ENCODE assay signal across 11 mouse cellular contexts in genomic region chr3:158558631-158559030, GRCm38 (mm10). TPM values are rescaled to one million over a fixed set of nuclear protein-coding genes. Genes with fewer than 3 reads are reported as not detected.
DNase-seq lines count a peak whose midpoint lies in the region; ATAC-seq and TF ChIP-seq lines count a peak whose summit lies in the region.
"Had no signal": no experiment of that assay in that cellular context is flagged by ENCODE, and none has a peak within 500 bp of the region (broad histone marks: within the 10 kb centered on the region; RNA-seq: fewer than 3 reads in every experiment).

No protein-coding gene starts in this region.

- no peaks in the 10 kb centered on the region for H3K27me3 ChIP-seq in hindbrain, embryonic 15.5 days
- H3K27me3 ChIP-seq in neural tube, embryonic 13.5 days: peaks cover 7% of the 10 kb centered on the region; the same call in 1 of the 2 replicates
- peaks cover 44% of the 10 kb centered on the region for H3K27me3 ChIP-seq in kidney, embryonic 16.5 days (ENCODE audit: insufficient read depth, low read length)

- peak overlapping the region; percentile 67 for H3K4me2 ChIP-seq in hindbrain, embryonic 15.5 days
- H3K4me2 ChIP-seq in neural tube, embryonic 13.5 days: peak overlapping the region; percentile 73
- no peak overlapping the region for H3K4me2 ChIP-seq in kidney, embryonic 16.5 days (replicated peaks; ENCODE audit: low read depth, low read length)

- H3K27ac ChIP-seq in cortical plate, adult 2 months (ENCODE audit: insufficient read depth, low read length): no peak overlapping the region
- H3K27ac ChIP-seq in hindbrain, embryonic 15.5 days (replicated peaks): no peak overlapping the region; the same call in 1 of the 2 replicates
- H3K27ac ChIP-seq in neural tube, embryonic 13.5 days (replicated peaks): no peak overlapping the region
- H3K27ac ChIP-seq in kidney, embryonic 16.5 days (ENCODE audit: low read length): no peak overlapping the region
- H3K27ac ChIP-seq: liver, embryonic 14.5 days had no signal

- H3K4me3 ChIP-seq in cortical plate, adult 2 months (ENCODE audit: insufficient read depth, low read length): peak overlapping the region; percentile 98
- H3K4me3 ChIP-seq in hindbrain, embryonic 15.5 days: peak overlapping the region; percentile 98
- H3K4me3 ChIP-seq in neural tube, embryonic 13.5 days: peak overlapping the region; percentile 75
- no peak overlapping the region for H3K4me3 ChIP-seq in kidney, embryonic 16.5 days (ENCODE audit: low read length)

- TF ChIP-seq POLR2A in cortical plate, adult 2 months (IDR thresholded peaks at IDR 0.05; ENCODE audit: extremely low read depth, insufficient read depth, low read length): no peak

- 0 out of 2 replicates have a peak overlapping the region, but pooled peaks have one; percentile 98 for H3K9ac ChIP-seq in hindbrain, embryonic 15.5 days
- peak overlapping the region; percentile 92; the same call in 1 of the 2 replicates for H3K9ac ChIP-seq in neural tube, embryonic 13.5 days
- no peak overlapping the region for H3K9ac ChIP-seq in kidney, embryonic 16.5 days (replicated peaks; ENCODE audit: low read length)
- H3K9ac ChIP-seq: liver, embryonic 14.5 days had no signal

- ATAC-seq in hindbrain, embryonic 15.5 days (ENCODE audit: low FRiP score, low read depth): no peak
- no peak for ATAC-seq in neural tube, embryonic 13.5 days (ENCODE audit: low read depth)
- ATAC-seq in kidney, embryonic 16.5 days (ENCODE audit: low FRiP score, low TSS enrichment): no peak
- ATAC-seq in erythroid progenitor cell, adult 5-6 weeks (replicated peaks; ENCODE audit: low FRiP score, poor library complexity, severe bottlenecking): no peak
- ATAC-seq: CD4-positive, CD25-positive, alpha-beta regulatory T cell, adult 4 months had no signal

- no peaks in the 10 kb centered on the region for H3K36me3 ChIP-seq in hindbrain, embryonic 15.5 days
- H3K36me3 ChIP-seq in neural tube, embryonic 13.5 days: no peaks in the 10 kb centered on the region
- H3K36me3 ChIP-seq in kidney, embryonic 16.5 days (ENCODE audit: insufficient read depth, low read length): no peaks in the 10 kb centered on the region

- DNase-seq in layer of hippocampus, adult 11-12 months (ENCODE audit: low spot score): peak; percentile 22
- no peak for DNase-seq in layer of hippocampus, postnatal 25 days (ENCODE audit: extremely low spot score in 1 of 2, low spot score in 1 of 2)
- DNase-seq: heart, postnatal 4 days; kidney, postnatal 10 days had no signal

- H3K9me3 ChIP-seq in hindbrain, embryonic 15.5 days: no peaks in the 10 kb centered on the region
- H3K9me3 ChIP-seq in neural tube, embryonic 13.5 days: no peaks in the 10 kb centered on the region
- H3K9me3 ChIP-seq in kidney, embryonic 16.5 days (ENCODE audit: low read length): no peaks in the 10 kb centered on the region

- no peaks in the 10 kb centered on the region; the same call in 1 of the 2 replicates for H3K4me1 ChIP-seq in cortical plate, adult 2 months (ENCODE audit: control insufficient read depth, insufficient read depth, low read length)
- peaks cover 12% of the 10 kb centered on the region for H3K4me1 ChIP-seq in hindbrain, embryonic 15.5 days (replicated peaks)
- H3K4me1 ChIP-seq in neural tube, embryonic 13.5 days (replicated peaks): peaks cover 20% of the 10 kb centered on the region
- H3K4me1 ChIP-seq in kidney, embryonic 16.5 days (ENCODE audit: insufficient read depth, low read length): peaks cover 25% of the 10 kb centered on the region

- TF ChIP-seq CTCF in cortical plate, adult 2 months (IDR thresholded peaks at IDR 0.05; ENCODE audit: extremely low read depth, insufficient read depth, low read length): no peak

RNA-seq across cellular contexts. Expression of gene Lrrc7, which starts 3.4 kb away (rescaled TPM):
- total RNA-seq in layer of hippocampus, postnatal 25 days (2021): 100 to 1,000 TPM; 101 to 138 TPM
- 17.7 and 19.1 TPM in 2 replicates for polyA plus RNA-seq in cortical plate, adult 2 months (2012; rRNA removed)
- polyA plus RNA-seq in hindbrain, embryonic 15.5 days (2015; fragmentation: Nextera tagmentation; extraction: Ambion mirVana): 12.2 and 12.8 TPM in 2 replicates
- polyA plus RNA-seq in neural tube, embryonic 13.5 days (2015; fragmentation: Nextera tagmentation; extraction: Ambion mirVana): 7.8 and 9.9 TPM in 2 replicates
- polyA plus RNA-seq in kidney, embryonic 16.5 days (2015; fragmentation: Nextera tagmentation; extraction: Ambion mirVana): 0.15 TPM in 2 replicates
- total RNA-seq in erythroid progenitor cell, adult 5-6 weeks (2015; ENCODE audit: low replicate concordance): not detected in 2 replicates
- total RNA-seq in erythroid progenitor cell, adult 5-6 weeks (2017; ENCODE audit: low replicate concordance): not detected in 2 replicates
